Mouse (Mus musculus) 416B (cell line): Measurements from ENCODE around the gene Zbtb1.

Source experiments
- DNase-seq: peaks from one replicate; pipeline ENCODE4 v3.0.0; 2011; ENCODE audit warnings: low read depth

Zbtb1 gene

DNA sequence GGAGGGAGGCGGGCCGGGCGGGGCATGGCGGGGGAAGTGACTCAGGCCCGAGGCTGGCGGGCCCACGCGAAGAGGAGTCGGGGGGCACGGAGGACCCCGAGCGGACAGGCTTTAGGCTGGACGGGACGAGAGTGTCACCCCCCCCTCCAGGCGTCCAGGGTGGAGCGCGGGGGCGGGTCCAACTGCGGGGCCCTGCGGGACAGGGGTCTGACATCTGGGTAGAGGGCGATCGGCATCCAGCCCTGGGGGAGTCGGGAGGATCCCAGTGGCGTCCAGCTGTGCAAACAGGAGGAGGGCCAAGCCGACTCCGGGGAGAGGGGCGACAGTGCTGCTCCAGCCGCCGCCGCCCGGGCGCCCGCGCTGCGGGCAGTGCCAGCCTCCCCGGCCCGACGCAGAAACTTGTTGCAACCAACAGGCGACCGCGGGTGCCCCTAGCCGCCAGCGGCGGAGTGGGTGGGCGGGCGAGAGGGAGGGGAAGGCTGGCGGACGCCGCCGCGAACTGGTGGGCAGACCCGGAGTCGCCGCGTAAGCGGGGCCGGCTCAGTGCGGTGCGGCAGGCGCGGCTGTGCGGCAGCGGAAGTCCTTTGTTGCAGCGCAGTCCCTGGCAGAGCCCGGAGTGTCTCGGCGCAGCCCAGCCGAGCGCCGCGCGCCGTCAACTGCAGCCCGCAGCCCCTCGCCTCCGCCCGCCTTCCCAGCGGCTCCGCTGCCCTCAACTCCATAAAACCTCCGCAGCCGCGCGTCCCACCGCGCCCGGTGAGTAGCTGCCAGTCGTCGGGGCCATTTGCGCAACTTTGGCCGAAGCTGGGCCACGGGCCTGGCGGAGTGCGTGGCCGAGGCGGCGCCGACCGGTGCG is at the start of gene Zbtb1:
TSS of gene Zbtb1 (plus strand) at position 289 of the 853 bp plus-strand sequence.
- DNase-seq = peak; percentile 84

DNA sequence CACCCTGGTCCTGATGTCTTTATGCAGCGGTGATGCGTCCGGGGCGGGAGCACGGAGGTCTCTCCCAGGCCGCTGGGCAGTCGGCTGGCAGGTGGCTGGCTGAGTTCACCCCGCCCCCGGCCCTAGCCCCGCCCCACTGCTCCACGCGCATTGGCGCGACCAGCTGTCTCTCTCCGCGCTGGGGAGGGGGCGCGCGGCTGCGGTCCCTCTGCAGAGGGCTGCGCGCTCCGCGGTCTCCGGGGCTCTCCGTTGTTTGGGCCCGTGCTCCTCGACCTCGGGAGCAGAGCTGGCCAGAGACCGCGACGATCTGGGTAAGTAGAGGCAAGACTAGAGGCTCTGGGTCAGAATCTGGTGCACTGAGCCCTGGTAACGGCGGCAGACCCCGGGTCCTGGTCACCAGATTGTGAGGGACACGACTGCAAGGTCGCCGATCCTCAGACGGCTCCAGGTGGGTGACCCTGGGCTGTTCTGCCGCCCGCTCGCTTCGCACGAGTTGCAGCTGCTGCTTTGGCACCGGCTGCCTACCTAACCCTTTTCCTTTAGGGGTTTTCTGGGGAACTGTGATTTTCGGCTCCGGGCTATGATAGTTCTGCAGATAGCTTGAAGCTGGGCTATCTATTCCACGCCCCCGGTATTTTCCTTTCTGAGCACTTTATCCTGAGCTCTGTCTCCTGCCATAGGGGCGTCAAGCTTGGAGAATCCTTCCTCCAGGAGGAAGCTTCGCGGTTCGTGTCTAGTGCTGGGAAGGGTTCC is 45.2 kb upstream of the Zbtb1 start, which contains the start of gene Akap5:
TSS of gene Akap5 (plus strand) at position 213 of the 753 bp plus-strand sequence.
- DNase-seq = no peak

DNA sequence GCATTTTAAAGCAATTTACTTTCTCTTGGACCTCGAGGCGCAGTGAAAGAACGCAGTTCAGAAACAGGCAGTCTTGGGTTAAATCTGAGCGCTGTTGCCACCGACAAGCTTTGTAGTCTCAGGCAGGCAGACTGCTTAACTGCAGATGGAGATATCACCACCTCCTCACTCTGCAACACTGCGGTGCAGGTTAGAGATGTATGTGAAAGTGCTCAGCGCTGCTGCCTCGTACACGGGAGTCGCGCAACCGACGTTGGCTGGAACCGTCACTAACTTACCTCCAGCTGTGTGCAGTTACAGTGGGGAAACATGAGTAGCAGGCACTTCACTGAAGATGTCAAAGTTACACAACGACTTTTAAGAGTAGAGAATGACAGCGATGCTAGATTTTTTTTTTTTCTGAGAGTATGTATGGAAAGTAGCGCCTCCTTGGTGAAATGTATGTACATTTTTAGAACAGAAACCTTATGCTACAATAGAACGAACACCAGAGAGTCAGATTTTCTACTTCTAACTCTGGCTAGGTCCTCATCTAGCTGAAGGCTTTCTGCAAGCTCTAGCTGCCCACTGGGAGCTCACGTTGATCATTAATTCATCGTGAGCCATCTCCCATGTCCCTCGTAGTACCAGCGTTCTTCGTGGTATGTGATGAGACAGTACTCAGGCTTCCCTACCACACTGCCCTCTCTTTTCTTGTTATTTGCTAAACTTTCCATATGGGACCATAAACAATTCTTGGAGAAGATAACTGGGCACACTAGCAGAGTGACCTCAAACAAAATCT is 43.4 kb upstream of the Zbtb1 start:
- DNase-seq = no peak

DNA sequence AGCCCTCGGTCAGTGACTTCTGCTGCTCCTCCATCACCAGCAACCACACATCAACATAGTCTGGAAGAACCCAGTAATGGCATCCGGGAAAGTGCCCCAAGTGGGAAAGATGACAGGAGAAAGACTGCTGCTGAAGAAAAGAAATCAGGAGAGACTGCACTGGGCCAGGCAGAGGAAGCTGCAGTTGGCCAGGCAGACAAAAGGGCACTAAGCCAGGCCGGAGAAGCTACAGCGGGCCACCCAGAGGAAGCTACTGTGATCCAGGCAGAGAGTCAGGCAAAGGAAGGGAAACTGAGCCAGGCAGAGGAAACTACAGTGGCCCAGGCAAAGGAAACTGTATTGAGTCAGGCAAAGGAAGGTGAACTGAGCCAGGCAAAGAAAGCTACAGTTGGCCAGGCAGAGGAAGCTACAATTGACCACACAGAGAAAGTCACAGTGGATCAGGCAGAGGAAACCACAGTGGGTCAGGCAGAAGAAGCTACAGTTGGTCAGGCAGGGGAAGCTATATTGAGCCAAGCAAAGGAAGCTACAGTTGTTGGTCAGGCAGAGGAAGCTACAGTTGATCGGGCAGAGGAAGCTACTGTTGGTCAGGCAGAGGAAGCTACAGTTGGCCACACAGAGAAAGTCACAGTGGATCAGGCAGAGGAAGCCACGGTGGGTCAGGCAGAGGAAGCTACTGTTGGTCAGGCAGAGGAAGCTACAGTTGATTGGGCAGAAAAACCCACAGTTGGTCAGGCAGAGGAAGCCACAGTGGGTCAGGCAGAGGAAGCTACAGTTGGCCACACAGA is 41.3 kb upstream of the Zbtb1 start:
- DNase-seq = peak; percentile 72

- no peak for DNase-seq
These were observed 36.4 kb upstream of the Zbtb1 start for GRCm38 (mm10) chr12:76333688-76334087.

GRCm38 (mm10) chr12:76335641-76336040 is 34.4 kb upstream of the Zbtb1 start:
- DNase-seq = no peak

GRCm38 (mm10) chr12:76336111-76336965 is 33.7 kb upstream of the Zbtb1 start:
- no peak for DNase-seq

DNA sequence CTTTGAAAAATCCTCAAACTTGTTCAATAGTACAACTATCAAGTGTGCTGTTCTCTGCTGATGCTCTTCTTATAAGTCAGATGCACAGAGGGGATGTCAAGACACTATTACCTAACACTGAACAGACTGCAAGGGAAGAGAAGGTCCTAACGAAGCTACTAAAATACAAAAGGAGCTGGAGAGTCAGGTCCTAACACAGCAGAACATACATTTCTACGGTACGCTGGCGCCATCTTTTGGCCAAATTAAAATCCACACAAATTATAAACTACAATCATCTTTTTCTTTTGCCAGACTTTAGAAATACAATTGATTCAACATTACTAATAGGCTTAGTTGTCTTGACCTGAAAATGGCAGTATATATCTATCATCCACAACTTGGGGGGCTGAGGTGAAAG is 29.0 kb upstream of the Zbtb1 start:
- peak; percentile 79 for DNase-seq

- peak; percentile 88 for DNase-seq
These were observed 24.2 kb upstream of the Zbtb1 start for GRCm38 (mm10) chr12:76345759-76346455.

- DNase-seq = no peak
These were observed 20.3 kb upstream of the Zbtb1 start for GRCm38 (mm10) chr12:76349680-76350220.

- no peak for DNase-seq
These were observed 9.2 kb upstream of the Zbtb1 start for GRCm38 (mm10) chr12:76360868-76361267.

DNA sequence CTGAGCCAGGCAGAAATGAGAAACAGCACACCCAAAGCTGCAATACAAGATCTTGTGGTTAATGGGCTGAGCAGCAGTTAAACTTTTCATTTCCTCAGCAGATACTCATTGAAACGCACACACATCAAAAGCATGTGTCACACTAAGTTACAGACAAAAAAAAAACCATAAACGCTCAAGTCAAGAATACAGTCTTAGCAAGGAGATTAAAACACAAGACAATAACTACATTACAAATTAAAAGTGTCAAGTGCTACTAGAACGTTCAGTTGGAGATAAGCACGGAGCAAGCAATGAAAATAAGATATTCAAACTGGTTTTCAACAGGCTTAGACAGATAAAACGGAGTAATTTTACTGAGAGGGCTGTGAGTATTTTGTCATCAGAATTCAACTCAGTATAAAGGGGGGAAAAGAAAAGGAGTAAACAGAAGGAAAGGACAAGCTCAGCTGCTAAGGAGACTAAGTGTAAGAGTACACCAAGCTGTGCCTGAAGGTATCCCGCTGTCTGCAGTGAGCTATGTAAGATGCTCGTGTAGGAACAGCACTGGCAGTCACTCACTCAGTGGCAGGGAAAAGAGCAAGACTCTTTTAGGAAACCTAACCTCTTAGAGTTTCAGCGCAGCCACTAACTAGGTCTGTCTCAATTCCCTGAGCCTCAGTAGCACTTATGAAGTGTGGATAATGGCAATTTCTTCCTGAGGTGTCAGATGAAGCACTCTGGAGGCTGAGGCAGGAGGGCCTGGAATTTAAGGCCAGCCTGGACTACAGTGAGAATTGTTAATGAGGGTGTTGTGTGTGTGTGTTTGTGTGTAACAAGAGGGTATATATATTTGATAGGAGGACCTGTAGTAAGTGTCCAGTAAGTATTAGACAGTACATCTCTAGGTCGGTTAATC is 8.4 kb upstream of the Zbtb1 start:
- DNase-seq = peak; percentile 87

GRCm38 (mm10) chr12:76362303-76362676 is 7.8 kb upstream of the Zbtb1 start:
- peak; percentile 68 for DNase-seq

GRCm38 (mm10) chr12:76366276-76366675 is 3.8 kb upstream of the Zbtb1 start:
- DNase-seq = peak; percentile 25

DNA sequence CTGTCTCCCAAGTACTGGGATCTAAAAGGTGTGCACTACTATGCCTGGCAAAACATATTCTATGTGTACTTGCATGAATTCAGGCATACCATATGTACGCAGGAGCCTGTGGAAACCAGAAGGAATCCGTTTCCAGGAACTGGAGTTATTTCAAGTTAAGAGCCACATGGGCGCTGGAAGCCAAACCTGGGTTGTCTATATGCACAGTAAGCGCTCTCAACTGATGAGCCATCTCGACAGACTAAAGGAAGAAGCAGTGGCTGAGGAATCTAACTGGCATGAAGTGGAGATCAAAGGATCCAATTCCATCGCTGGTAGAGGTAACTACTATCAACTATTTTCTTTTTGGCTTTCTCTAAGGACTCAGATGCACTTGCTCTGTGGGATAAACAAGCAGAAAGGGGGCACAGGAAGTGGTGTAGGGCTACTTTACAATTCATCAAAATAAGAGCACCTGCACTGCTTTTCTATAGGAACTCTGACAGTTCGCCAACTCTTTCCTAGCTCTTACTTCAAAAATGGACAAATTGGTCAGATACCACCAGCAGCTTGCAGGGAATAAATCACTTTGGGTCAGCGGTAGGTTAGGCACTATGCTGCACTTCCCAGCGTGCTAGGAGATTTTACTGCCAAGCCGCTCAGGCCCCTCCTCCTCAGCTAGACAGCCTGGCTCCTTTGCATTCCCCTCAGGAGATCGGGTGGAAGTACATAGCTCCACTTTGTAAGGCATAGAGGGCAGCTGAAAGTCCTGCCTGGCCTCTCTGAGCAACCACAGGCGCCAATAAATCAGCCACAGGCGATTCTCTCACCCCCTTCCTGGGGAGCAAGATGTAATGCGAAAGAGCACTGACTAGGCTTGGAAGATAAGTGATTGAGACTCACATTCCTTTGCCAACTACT is 2.7 kb upstream of the Zbtb1 start:
- peak; percentile 64 for DNase-seq

DNA sequence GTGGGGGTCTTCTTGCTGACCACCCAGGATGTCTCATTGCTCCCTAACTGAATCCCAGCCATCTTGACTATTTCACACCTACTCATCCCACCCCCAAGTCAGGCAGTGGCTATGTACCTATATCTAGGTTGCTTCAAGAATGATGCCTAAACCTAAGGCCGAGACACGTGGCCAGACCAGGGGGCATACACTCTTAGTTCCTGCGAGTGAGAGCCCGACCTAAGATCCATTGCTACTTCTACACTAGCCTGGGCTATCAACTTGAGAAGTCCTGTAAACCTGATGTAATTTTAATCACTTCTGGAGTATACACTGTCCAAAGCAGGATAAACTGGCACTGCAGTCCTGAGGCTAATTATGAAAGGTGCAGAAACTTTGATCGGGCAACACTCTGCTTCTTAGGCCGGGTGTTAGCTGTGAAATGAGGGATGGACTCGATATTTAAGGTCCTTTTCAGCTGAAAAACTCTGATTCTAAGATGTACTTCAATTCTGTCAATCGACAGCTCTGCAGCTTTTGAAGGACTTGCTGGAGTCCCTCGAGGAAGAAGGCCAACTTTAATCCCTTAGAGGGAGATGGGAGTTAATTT is 1.8 kb upstream of the Zbtb1 start:
- DNase-seq = peak; percentile 61

GRCm38 (mm10) chr12:76368790-76369205 is 1.3 kb upstream of the Zbtb1 start:
- peak; percentile 62 for DNase-seq
